Mouse (Mus musculus): ENCODE results near the gene Prkrip1.

DNA sequence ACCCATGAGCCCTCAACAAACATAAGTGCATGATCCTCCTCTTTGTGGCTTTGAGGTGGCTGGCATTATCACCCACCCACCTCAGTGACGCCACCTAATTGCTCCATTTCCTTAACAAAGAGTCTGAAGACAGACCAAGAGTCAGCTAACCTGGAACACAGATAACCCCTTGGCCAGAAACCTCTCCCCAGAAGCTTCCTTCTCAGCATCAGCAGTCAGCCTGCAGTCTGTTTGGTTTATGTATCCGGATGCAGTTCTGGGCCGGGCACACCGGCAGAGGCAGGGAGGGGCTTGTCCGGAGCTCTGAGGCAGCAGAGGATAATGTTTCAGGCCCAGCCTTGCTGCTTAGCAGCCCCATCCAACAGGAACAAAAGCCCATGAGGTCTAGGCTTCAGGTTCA is 19.2 kb downstream of the Prkrip1 start:
- TF ChIP-seq CTCF (IDR thresholded peaks at IDR 0.05; ENCODE audit: low read depth), result no peak
- no peak for TF ChIP-seq EP300 (optimal IDR thresholded peaks at IDR 0.05)
